Mouse (Mus musculus) embryonic facial prominence, embryonic 14.5 days (tissue): ENCODE data around the gene Gm20661. TPM values are rescaled to one million over a fixed set of nuclear protein-coding genes. Genes with fewer than 3 reads are reported as not detected.
A peak's percentile ranks its signal among the peaks of the same experiment; 100 is the strongest.

ENCODE experiments used
- ATAC-seq: fragments of 200-750 bp; cut with Nextera tagmentation; 2 replicates; pipeline ENCODE4 v1.8.0; 2017; ENCODE audit warnings: low read depth, moderate number of reproducible peaks, moderate TSS enrichment
- DNase-seq: peaks from one replicate; pipeline ENCODE4 v3.0.0-alpha.2; 2015; ENCODE audit warnings: low spot score
- H3K27ac ChIP-seq: fragments of 300-500 bp; sonication (generic); replicated peaks from 2 replicates; pipeline ENCODE4 v1.5.1; 2014; ENCODE audit warnings: low read depth, mild to moderate bottlenecking, low read length, moderate library complexity
- H3K27me3 ChIP-seq: fragments of 300-500 bp; sonication (generic); replicated peaks from 2 replicates; pipeline ENCODE4 v1.6.1; 2014; ENCODE audit warnings: low read length; ENCODE audit not compliant: control insufficient read depth, insufficient read depth
- H3K36me3 ChIP-seq: fragments of 300-500 bp; sonication (generic); 2 replicates; pipeline ENCODE4 v1.6.1; 2014; ENCODE audit warnings: low read length, mixed read lengths; ENCODE audit not compliant: control insufficient read depth, insufficient read depth
- H3K4me1 ChIP-seq: fragments of 300-500 bp; sonication (generic); 2 replicates; pipeline ENCODE4 v1.6.1; 2014; ENCODE audit warnings: antibody characterized with exemption, low read length; ENCODE audit not compliant: control insufficient read depth, insufficient read depth
- H3K4me2 ChIP-seq: fragments of 300-500 bp; sonication (generic); 2 replicates; pipeline ENCODE4 v1.6.1; 2014; ENCODE audit warnings: low read depth, mild to moderate bottlenecking, low read length, moderate library complexity, mixed read lengths
- H3K4me3 ChIP-seq: fragments of 300-500 bp; sonication (generic); 2 replicates; pipeline ENCODE4 v1.5.1; 2014; ENCODE audit warnings: low read depth, mild to moderate bottlenecking, low read length
- H3K9ac ChIP-seq: fragments of 300-500 bp; sonication (generic); 2 replicates; pipeline ENCODE4 v1.6.1; 2014; ENCODE audit warnings: low read depth, mild to moderate bottlenecking, low read length, moderate library complexity, mixed read lengths
- H3K9me3 ChIP-seq: fragments of 300-500 bp; sonication (generic); 2 replicates; pipeline ENCODE4 v1.6.1; 2016; ENCODE audit warnings: low read length; ENCODE audit not compliant: control insufficient read depth
- WGBS: fragments of 180-500 bp; shearing (Covaris S2); extraction: QIAGEN DNeasy Blood & Tissue Kit; methylation state at CpG from one replicate; pipeline ENCODE4 v1.1.7; 2014; 5-methylcytosine and 5-hydroxymethylcytosine counted together
- polyA plus RNA-seq: library from polyadenylated mRNA; unstranded; fragments of >200 nt; fragmentation: Nextera tagmentation; extraction: Ambion mirVana; gene quantifications from 2 replicates; pipeline ENCODE4 v1.2.1, GENCODE M21; 2014

Gene Gm20661
- polyA plus RNA-seq, 1 experiment from 2014 or later: 5.9 TPM

GRCm38 (mm10) chr9:107974491-107975171, 8.2 kb upstream of the Gm20661 start:
- no peak for DNase-seq
- H3K27ac ChIP-seq: no peak overlapping the region

GRCm38 (mm10) chr9:107975399-107976386, 7.2 kb upstream of the Gm20661 start, which contains the start of gene Uba7:
Gene Uba7 (plus strand): TSS chr9:107975505.
- Histone ChIP-seq H3K27me3 (no peaks in the 10 kb centered on the region), H3K27ac (peak within 1 kb of the TSS; percentile 42; the same call in 1 of the 2 replicates), H3K9ac (no peak within 1 kb of the TSS), H3K4me1 (peaks cover 11% of the 10 kb centered on the region), H3K36me3 (0 out of 2 replicates have a peak, but pooled peaks cover 11% of the 10 kb centered on the region), H3K4me2 (peak within 1 kb of the TSS; percentile 0; the same call in 1 of the 2 replicates), H3K9me3 (no peaks in the 10 kb centered on the region), H3K4me3 (no peak within 1 kb of the TSS)
- ATAC-seq: no peak
- peak; percentile 27 for DNase-seq
- WGBS: 71% methylated on average over 12 of the region's 12 CpGs

More at GRCm38 (mm10) chr9:107974491-107975171, 8.2 kb upstream of the Gm20661 start:
- Histone ChIP-seq H3K4me3 (no peak overlapping the region), H3K4me2 (no peak overlapping the region), H3K9me3 (no peaks in the 10 kb centered on the region), H3K9ac (no peak overlapping the region), H3K27me3 (no peaks in the 10 kb centered on the region), H3K4me1 (0 out of 2 replicates have a peak, but pooled peaks cover 5% of the 10 kb centered on the region), H3K36me3 (peaks cover 20% of the 10 kb centered on the region; the same call in 1 of the 2 replicates)
- ATAC-seq: no peak
- 74% methylated on average over 10 of the region's 10 CpGs for WGBS

DNA sequence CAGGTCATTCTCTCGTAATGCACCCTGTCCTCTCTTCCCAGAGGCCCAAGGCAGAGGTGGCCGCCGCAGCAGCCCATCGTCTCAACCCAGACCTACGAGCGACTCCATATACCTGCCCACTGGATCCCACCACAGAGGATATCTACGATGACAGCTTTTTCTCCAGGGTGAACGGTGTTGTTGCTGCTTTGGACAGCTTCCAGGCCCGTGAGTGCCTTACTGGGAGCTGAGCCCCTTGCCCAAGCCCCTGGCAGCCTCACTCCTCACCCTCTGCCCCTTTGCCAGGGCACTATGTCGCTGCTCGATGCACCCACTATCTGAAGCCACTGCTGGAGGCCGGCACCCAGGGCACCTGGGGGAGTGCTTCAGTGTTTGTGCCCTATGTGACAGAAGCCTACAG, 4.0 kb upstream of the Gm20661 start:
- no peaks in the 10 kb centered on the region for H3K9me3 ChIP-seq
- H3K9ac ChIP-seq: no peak overlapping the region
- H3K27me3 ChIP-seq: no peaks in the 10 kb centered on the region
- ATAC-seq (no peak), DNase-seq (no peak)
- H3K4me3 ChIP-seq: no peak overlapping the region
- H3K27ac ChIP-seq: no peak overlapping the region
- WGBS: 87% methylated on average over 11 of the region's 12 CpGs
- H3K4me1 ChIP-seq: peaks cover 33% of the 10 kb centered on the region
- no peak overlapping the region for H3K4me2 ChIP-seq
- H3K36me3 ChIP-seq: no peaks in the 10 kb centered on the region

DNA sequence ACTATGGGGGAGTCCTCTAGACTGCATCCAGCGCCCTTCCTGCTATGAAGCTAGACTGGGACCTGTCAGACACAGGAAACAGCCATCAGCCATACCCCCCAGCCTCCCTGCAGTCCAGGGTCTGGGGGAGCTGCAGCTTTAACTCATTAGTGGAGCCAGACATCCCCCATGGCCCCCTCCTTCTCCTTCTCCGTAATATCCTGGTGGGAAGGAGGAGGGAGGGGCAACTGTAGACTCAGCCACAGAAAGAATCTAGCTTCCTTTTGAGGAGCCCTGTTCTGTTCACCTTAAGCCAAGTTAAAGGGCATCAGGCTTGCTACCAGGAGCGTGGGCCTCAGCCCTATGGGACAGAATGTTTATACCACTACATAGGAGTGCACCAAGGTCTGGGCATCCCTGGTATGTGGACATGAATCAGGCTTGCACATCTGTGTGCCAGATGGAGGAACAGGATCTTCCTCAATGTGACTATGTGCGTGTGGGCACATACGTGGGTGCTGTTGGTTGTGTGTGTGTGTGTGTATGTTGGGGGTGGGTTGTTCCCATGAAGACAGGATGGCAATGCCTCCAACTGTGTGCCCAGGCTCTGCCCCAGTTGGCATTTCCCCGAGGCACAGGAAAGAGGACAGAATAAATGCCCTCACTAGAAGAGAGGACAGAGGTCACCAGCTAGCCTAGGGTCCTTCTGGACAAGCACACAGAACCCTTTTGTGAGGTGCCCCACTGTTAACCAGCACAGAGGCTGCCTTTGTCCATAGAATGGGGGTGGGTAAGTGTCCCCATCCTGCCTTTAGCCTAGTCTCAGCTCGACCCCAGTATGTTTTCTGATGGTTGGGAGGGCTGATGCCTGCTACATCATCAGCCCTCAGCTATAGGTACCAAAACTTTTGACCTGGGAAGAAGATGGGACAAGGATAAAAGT, 913 bp upstream of the Gm20661 start:
- DNase-seq (peak; percentile 92), ATAC-seq (peak; percentile 38)
- Histone ChIP-seq H3K9ac (peak overlapping the region; percentile 83), H3K9me3 (no peaks in the 10 kb centered on the region), H3K27ac (peak overlapping the region; percentile 98), H3K27me3 (no peaks in the 10 kb centered on the region), H3K36me3 (peaks cover 9% of the 10 kb centered on the region; the same call in 1 of the 2 replicates), H3K4me2 (peak overlapping the region; percentile 74), H3K4me3 (peak overlapping the region; percentile 77), H3K4me1 (peaks cover 38% of the 10 kb centered on the region)
- WGBS: 14% methylated on average over 7 of the region's 7 CpGs

- H3K4me1 ChIP-seq: peaks cover 38% of the 10 kb centered on the region
- WGBS: 6% methylated on average over 4 of the region's 4 CpGs
- no peaks in the 10 kb centered on the region for H3K27me3 ChIP-seq
- peak overlapping the region; percentile 74 for H3K4me2 ChIP-seq
- ATAC-seq (peak; percentile 62), DNase-seq (peak; percentile 96)
- H3K36me3 ChIP-seq: peaks cover 9% of the 10 kb centered on the region; the same call in 1 of the 2 replicates
- peak overlapping the region; percentile 98 for H3K27ac ChIP-seq
- H3K4me3 ChIP-seq: peak overlapping the region; percentile 77
- peak overlapping the region; percentile 83 for H3K9ac ChIP-seq
- H3K9me3 ChIP-seq: no peaks in the 10 kb centered on the region
Observed at GRCm38 (mm10) chr9:107983421-107983890, 598 bp downstream of the Gm20661 start.

DNA sequence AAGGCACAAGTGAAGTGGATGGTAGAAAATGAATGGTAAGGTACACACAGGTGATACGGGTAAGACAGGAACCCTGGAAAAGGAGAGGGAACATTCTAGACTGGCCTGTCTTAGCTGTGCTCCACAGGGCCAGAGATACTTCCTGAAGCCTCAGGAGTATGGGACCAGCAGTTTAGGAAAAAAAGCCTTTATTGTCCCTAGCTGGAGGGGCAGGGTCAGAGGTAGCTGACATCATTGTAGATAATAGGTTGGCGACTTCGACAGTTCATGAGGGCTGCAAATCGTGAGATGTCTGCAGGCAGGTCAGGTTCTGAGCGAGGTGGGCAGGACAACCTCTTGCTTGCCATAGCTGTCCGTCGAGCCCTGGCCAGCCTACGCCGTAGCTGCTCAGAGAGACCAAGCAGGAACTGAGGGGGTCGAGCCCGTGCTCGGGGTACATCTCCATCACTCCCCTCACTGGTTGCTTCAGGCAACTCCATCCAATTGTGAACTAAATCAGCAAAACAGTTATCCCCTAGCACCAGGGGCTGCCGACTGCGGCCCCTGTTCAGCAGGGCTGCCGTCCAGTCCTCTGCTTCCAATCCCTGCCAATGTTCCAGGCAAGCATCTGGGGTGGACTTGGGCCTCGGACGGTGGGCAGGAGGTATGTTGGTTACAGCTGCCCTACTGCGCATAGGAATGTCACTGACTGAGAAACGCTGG, 1.3 kb downstream of the Gm20661 start:
- Histone ChIP-seq H3K4me3 (peak overlapping the region; percentile 77), H3K27me3 (no peaks in the 10 kb centered on the region), H3K9me3 (no peaks in the 10 kb centered on the region), H3K9ac (peak overlapping the region; percentile 83), H3K4me2 (peak overlapping the region; percentile 74), H3K27ac (peak overlapping the region; percentile 98), H3K4me1 (peaks cover 38% of the 10 kb centered on the region), H3K36me3 (peaks cover 9% of the 10 kb centered on the region; the same call in 1 of the 2 replicates)
- ATAC-seq (no peak), DNase-seq (no peak)
- WGBS: 23% methylated on average over 19 of the region's 19 CpGs

DNA sequence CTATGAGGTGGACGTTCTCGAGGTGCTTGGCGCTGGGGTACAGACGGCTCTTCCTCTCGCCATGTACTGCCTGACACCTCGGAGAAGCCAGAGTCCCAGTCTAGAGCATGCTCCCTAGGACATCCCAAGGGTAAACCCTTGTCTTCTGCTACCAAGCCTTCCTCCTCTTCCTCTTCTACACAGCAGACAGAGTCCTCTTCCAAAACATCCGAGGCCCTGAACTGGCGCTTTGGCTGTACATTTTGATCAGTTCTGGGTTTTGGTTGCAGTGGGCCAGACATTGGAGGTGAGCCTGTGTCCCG, 1.8 kb downstream of the Gm20661 start:
- Histone ChIP-seq H3K9me3 (no peaks in the 10 kb centered on the region), H3K27ac (peak overlapping the region; percentile 98), H3K4me3 (peak overlapping the region; percentile 77), H3K36me3 (peaks cover 9% of the 10 kb centered on the region; the same call in 1 of the 2 replicates), H3K9ac (peak overlapping the region; percentile 83), H3K27me3 (no peaks in the 10 kb centered on the region), H3K4me1 (peaks cover 38% of the 10 kb centered on the region), H3K4me2 (peak overlapping the region; percentile 74)
- DNase-seq (no peak), ATAC-seq (no peak)
- 22% methylated on average over 9 of the region's 9 CpGs for WGBS
